Mouse (Mus musculus): Measurements from ENCODE around the gene Hmx1. TPM values are rescaled to one million over a fixed set of nuclear protein-coding genes. Genes with fewer than 3 reads are reported as not detected.

Gene Hmx1
- total RNA-seq, 2 experiments from 2014 or later, result not detected

Other genes with a start within 250 kb of the Hmx1 start
- not detected in 2 replicates for gene Adra2c, start 110.8 kb upstream of the Hmx1 start, total RNA-seq (2015)
- gene Adra2c, start 110.8 kb upstream of the Hmx1 start, total RNA-seq (2017), result not detected in 2 replicates
- gene Cpz, start 136.6 kb downstream of the Hmx1 start, total RNA-seq (2015), result not detected in 2 replicates
- not detected in 2 replicates for gene Cpz, start 136.6 kb downstream of the Hmx1 start, total RNA-seq (2017)
- gene Trmt44, start 186.0 kb downstream of the Hmx1 start, total RNA-seq (2015), result 4.4 and 6.1 TPM in 2 replicates
- 5.7 and 7.7 TPM in 2 replicates for gene Trmt44, start 186.0 kb downstream of the Hmx1 start, total RNA-seq (2017)
- gene Acox3, start 193.9 kb downstream of the Hmx1 start, total RNA-seq (2015), result 54.4 and 64.0 TPM in 2 replicates
- gene Acox3, start 193.9 kb downstream of the Hmx1 start, total RNA-seq (2017), result 64.0 and 74.3 TPM in 2 replicates